Mouse (Mus musculus) CD8-positive naive resting alpha-beta T cell, adult 2 months (primary cell): ENCODE data around the gene 0610040J01Rik.

Experiments used
- DNase-seq, 2 experiments: peaks; one replicate each; pipeline ENCODE4 v3.0.0; 2022; ENCODE audit warnings: low read depth in 2 of 2, low spot score in 2 of 2

0610040J01Rik gene

GRCm38 (mm10) chr5:63828380-63829185 lies 16.4 kb downstream of the 0610040J01Rik start:
- DNase-seq: no peak

GRCm38 (mm10) chr5:63831054-63831453 lies 18.9 kb downstream of the 0610040J01Rik start:
- no peak for DNase-seq

- no peak for DNase-seq
Observed at GRCm38 (mm10) chr5:63833955-63834354, 21.8 kb downstream of the 0610040J01Rik start.

- DNase-seq: no peak
Observed at GRCm38 (mm10) chr5:63834435-63834834, 22.3 kb downstream of the 0610040J01Rik start.

GRCm38 (mm10) chr5:63837115-63837514 lies 25.0 kb downstream of the 0610040J01Rik start:
- no peak for DNase-seq

GRCm38 (mm10) chr5:63837851-63838250 lies 25.7 kb downstream of the 0610040J01Rik start:
- DNase-seq: no peak

GRCm38 (mm10) chr5:63839801-63840416 lies 27.7 kb downstream of the 0610040J01Rik start:
- no peak for DNase-seq

GRCm38 (mm10) chr5:63847080-63847479 lies 34.9 kb downstream of the 0610040J01Rik start:
- no peak for DNase-seq

GRCm38 (mm10) chr5:63847541-63848226 lies 35.5 kb downstream of the 0610040J01Rik start:
- no peak for DNase-seq

- no peak for DNase-seq
Observed at GRCm38 (mm10) chr5:63858901-63859300, 46.7 kb downstream of the 0610040J01Rik start.

- DNase-seq: no peak
Observed at GRCm38 (mm10) chr5:63867421-63867820, 55.3 kb downstream of the 0610040J01Rik start.

GRCm38 (mm10) chr5:63872176-63872932 lies 60.2 kb downstream of the 0610040J01Rik start:
- no peak for DNase-seq

GRCm38 (mm10) chr5:63874880-63875279 lies 62.7 kb downstream of the 0610040J01Rik start:
- no peak for DNase-seq

GRCm38 (mm10) chr5:63876081-63876480 lies 63.9 kb downstream of the 0610040J01Rik start:
- no peak for DNase-seq

- no peak for DNase-seq
Observed at GRCm38 (mm10) chr5:63879026-63879425, 66.9 kb downstream of the 0610040J01Rik start.

GRCm38 (mm10) chr5:63886292-63886691 lies 74.1 kb downstream of the 0610040J01Rik start:
- DNase-seq: no peak

GRCm38 (mm10) chr5:63886709-63887108 lies 74.5 kb downstream of the 0610040J01Rik start:
- DNase-seq: peak in 1 of 2 experiments; percentile 19

- DNase-seq: no peak
Observed at GRCm38 (mm10) chr5:63887111-63887510, 74.9 kb downstream of the 0610040J01Rik start.

GRCm38 (mm10) chr5:63891241-63891640 lies 79.1 kb downstream of the 0610040J01Rik start:
- DNase-seq: no peak

GRCm38 (mm10) chr5:63891912-63892311 lies 79.7 kb downstream of the 0610040J01Rik start:
- DNase-seq: no peak
